Mouse (Mus musculus): ENCODE data around the gene Gpm6b. TPM values are rescaled to one million over a fixed set of nuclear protein-coding genes. Genes with fewer than 3 reads are reported as not detected.

Gene Gpm6b
- polyA plus RNA-seq, 1 experiment from 2014 or later = 24.1 TPM

DNA sequence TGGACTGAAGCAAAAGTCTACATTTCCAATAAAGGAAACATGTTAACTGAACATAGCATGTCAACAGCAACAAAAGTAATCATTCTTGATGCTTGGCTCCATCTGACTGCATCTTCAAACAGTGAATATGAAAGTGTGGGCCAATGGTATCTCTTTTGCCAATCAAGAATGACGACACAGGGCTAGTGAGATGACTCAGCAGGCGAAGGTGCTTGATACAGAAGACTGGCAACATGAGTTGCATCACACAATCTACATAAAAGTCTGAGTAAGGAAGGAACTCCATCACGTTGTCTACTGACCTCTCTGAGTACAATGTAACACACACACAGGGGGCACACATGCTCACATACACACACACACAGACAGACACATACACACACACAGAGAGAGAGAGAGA is 9.0 kb upstream of the Gpm6b start:
- 0 out of 2 replicates have a peak, but pooled peaks cover 2% of the 10 kb centered on the region for H3K27me3 ChIP-seq (ENCODE audit: control insufficient read depth, insufficient read depth, low read length)
- no peak for ATAC-seq (ENCODE audit: low FRiP score, low TSS enrichment)
- no peaks in the 10 kb centered on the region for H3K4me1 ChIP-seq (ENCODE audit: control insufficient read depth, insufficient read depth, low read length)
- H3K9ac ChIP-seq (ENCODE audit: low read depth, low read length) = no peak overlapping the region
- no peak overlapping the region for H3K4me3 ChIP-seq (ENCODE audit: low read length)
- no peak overlapping the region for H3K27ac ChIP-seq (ENCODE audit: low read depth, low read length)
- no peak overlapping the region for H3K4me2 ChIP-seq (replicated peaks; ENCODE audit: low read depth, low read length)
- WGBS = 80% methylated on average over 3 of the region's 3 CpGs
- no peaks in the 10 kb centered on the region for H3K9me3 ChIP-seq (ENCODE audit: control insufficient read depth, low read length)
- no peaks in the 10 kb centered on the region for H3K36me3 ChIP-seq (ENCODE audit: control insufficient read depth, insufficient read depth, low read length)

DNA sequence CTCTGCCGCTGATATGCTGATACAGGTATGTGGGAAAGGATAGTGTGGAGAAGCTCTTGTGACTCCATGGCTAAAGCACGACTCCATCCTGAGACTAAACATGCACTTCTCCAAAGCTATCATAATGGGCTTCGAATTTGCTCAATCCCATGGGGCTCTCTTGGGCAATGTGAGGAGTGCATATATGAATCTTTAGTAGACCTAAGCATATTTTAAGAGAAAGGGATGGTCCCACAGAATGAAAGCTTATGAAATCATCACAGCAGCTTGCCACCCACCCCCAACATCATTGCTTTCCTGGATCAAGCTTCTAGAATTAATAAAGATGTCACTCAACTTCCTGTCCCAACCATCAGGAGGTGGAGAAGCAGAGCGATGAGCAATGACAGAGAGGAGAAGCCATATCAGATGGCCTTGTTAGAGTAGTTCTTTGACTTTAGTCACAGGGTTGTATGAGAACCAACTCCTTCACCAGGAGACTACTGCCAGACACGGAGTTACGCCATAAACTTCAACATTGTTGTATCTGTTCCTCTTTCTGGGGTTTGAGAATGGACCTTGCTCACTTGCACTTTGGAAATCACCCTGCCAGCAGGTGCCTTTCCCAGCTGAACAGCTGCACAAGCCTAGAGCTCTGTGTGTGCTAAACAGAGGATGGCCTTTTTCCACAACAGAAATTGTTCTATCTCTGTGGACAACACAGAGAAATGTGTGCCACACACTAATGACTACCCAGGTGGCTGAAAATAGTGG is 8.0 kb upstream of the Gpm6b start:
- no peaks in the 10 kb centered on the region for H3K36me3 ChIP-seq (ENCODE audit: control insufficient read depth, insufficient read depth, low read length)
- no peak overlapping the region for H3K9ac ChIP-seq (ENCODE audit: low read depth, low read length)
- WGBS = 89% methylated on average over 6 of the region's 6 CpGs
- no peaks in the 10 kb centered on the region for H3K4me1 ChIP-seq (ENCODE audit: control insufficient read depth, insufficient read depth, low read length)
- H3K27me3 ChIP-seq (ENCODE audit: control insufficient read depth, insufficient read depth, low read length) = peaks cover 2% of the 10 kb centered on the region; the same call in 1 of the 2 replicates
- no peaks in the 10 kb centered on the region for H3K9me3 ChIP-seq (ENCODE audit: control insufficient read depth, low read length)
- no peak overlapping the region for H3K27ac ChIP-seq (ENCODE audit: low read depth, low read length)
- no peak overlapping the region for H3K4me3 ChIP-seq (ENCODE audit: low read length)
- H3K4me2 ChIP-seq (replicated peaks; ENCODE audit: low read depth, low read length) = no peak overlapping the region
- no peak for ATAC-seq (ENCODE audit: low FRiP score, low TSS enrichment)

DNA sequence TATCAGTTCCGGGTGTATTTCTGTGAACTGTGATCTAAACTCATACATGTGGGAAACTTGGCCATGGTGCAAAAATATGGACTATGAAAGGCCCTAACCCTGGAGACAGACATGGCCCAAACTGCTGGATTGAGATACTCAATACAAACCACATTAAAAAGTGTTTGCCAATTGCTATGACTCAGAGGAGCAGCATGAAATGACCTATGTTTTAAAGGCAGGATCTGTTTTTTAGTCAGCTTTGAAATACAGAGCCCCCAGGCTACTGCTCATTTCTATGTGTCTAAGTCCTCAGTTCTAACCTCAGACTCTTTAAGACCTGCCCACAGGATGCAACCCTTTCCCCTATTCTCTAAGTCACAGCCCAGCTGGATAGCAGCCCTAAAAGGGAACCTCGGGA is 2.6 kb upstream of the Gpm6b start:
- 54% methylated on average over 2 of the region's 2 CpGs for WGBS
- peaks cover 3% of the 10 kb centered on the region; the same call in 1 of the 2 replicates for H3K27me3 ChIP-seq (ENCODE audit: control insufficient read depth, insufficient read depth, low read length)
- ATAC-seq (ENCODE audit: low FRiP score, low TSS enrichment) = no peak

DNA sequence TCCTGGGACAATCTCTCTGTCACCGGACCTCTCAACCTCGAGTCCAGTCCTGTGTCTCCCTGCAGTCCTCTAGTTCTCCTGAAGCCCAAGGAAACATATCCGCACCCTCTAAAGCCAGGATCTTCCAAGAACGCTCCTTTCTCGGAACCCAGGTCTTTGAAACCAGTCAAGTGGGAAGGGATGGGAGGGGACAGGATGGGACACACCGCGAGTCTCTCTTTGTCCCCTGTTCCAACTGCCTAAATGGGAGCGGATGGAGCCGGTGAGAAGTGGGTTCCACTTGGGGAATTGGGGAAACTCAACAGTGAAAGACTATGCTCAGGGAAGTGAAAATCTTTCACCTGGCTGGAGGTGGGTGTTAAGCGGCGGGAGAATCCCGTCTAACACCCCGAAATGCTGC is 809 bp downstream of the Gpm6b start:
- H3K27ac ChIP-seq (ENCODE audit: low read depth, low read length) = no peak overlapping the region
- H3K27me3 ChIP-seq (ENCODE audit: control insufficient read depth, insufficient read depth, low read length) = peaks cover 3% of the 10 kb centered on the region; the same call in 1 of the 2 replicates
- H3K36me3 ChIP-seq (ENCODE audit: control insufficient read depth, insufficient read depth, low read length) = no peaks in the 10 kb centered on the region
- H3K4me3 ChIP-seq (ENCODE audit: low read length) = peak overlapping the region; percentile 51
- peak overlapping the region; percentile 79 for H3K4me2 ChIP-seq (replicated peaks; ENCODE audit: low read depth, low read length)
- 25% methylated on average over 13 of the region's 13 CpGs for WGBS
- no peak; the same call in 1 of the 2 replicates for ATAC-seq (ENCODE audit: low FRiP score, low TSS enrichment)
- no peaks in the 10 kb centered on the region for H3K9me3 ChIP-seq (ENCODE audit: control insufficient read depth, low read length)
- H3K9ac ChIP-seq (ENCODE audit: low read depth, low read length) = peak overlapping the region; percentile 58; the same call in 1 of the 2 replicates
- no peaks in the 10 kb centered on the region for H3K4me1 ChIP-seq (ENCODE audit: control insufficient read depth, insufficient read depth, low read length)

More for the DNA sequence above, 2.6 kb upstream of the Gpm6b start:
- Histone ChIP-seq H3K27ac (ENCODE audit: low read depth, low read length) (no peak overlapping the region), H3K9ac (ENCODE audit: low read depth, low read length) (no peak overlapping the region), H3K36me3 (ENCODE audit: control insufficient read depth, insufficient read depth, low read length) (no peaks in the 10 kb centered on the region), H3K4me1 (ENCODE audit: control insufficient read depth, insufficient read depth, low read length) (no peaks in the 10 kb centered on the region), H3K4me2 (replicated peaks; ENCODE audit: low read depth, low read length) (no peak overlapping the region), H3K9me3 (ENCODE audit: control insufficient read depth, low read length) (no peaks in the 10 kb centered on the region), H3K4me3 (ENCODE audit: low read length) (no peak overlapping the region)

DNA sequence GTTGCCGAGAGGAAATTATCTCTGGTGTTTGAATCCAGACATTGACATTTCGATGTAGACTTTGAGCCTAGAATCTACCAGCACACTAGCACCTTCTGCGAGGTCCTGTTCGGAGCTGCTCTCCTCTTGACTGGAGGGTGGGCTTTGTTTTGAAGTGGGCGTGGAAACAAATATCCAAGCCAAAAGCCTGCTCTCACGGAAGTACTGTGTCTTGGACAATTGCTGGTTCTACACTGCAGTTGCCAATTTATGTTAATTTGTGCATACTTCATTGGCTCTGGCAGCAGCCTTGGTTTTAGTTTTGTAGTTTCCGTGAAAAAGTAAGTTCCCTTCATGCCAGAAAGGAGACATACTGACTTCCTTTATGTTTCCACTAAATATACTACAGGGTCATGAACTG is 2.0 kb downstream of the Gpm6b start:
- Histone ChIP-seq H3K27ac (ENCODE audit: low read depth, low read length) (no peak overlapping the region), H3K4me3 (ENCODE audit: low read length) (no peak overlapping the region), H3K27me3 (ENCODE audit: control insufficient read depth, insufficient read depth, low read length) (peaks cover 3% of the 10 kb centered on the region; the same call in 1 of the 2 replicates), H3K36me3 (ENCODE audit: control insufficient read depth, insufficient read depth, low read length) (no peaks in the 10 kb centered on the region), H3K9me3 (ENCODE audit: control insufficient read depth, low read length) (no peaks in the 10 kb centered on the region), H3K4me2 (replicated peaks; ENCODE audit: low read depth, low read length) (no peak overlapping the region), H3K4me1 (ENCODE audit: control insufficient read depth, insufficient read depth, low read length) (no peaks in the 10 kb centered on the region), H3K9ac (ENCODE audit: low read depth, low read length) (no peak overlapping the region)
- WGBS = 72% methylated on average over 7 of the region's 7 CpGs
- ATAC-seq (ENCODE audit: low FRiP score, low TSS enrichment) = no peak

DNA sequence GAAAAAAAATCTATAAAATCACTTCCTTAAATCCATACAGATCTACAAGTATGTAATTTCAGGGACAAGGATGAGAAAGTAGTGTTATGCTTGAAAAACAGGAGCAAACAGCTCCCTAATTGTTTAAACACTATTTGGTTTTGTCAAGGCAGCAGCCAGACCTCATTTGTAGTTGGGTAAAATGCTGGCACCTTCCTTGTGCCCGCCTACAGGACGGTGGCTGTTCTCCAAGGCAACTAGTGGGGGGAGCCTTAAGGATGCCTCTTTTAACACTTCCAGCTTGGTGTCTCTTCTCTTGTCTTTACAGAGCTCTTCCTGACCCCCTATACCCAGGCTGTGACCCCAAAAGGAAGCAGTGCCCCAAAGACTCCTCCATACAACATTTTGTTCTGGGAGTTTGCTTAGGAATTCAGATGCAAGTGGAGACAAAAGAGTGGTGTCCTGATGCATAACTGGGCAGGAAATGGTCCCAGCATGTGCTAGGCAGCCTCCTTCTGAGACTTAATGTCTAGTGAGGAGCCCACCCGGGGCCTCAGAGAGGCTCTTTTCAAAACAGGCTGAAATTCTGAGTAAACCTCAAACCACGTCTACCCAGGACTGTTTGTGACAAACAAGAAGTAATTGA is 4.7 kb downstream of the Gpm6b start:
- 68% methylated on average over 4 of the region's 4 CpGs for WGBS
- Histone ChIP-seq H3K9me3 (ENCODE audit: control insufficient read depth, low read length) (no peaks in the 10 kb centered on the region), H3K27me3 (ENCODE audit: control insufficient read depth, insufficient read depth, low read length) (peaks cover 4% of the 10 kb centered on the region; the same call in 1 of the 2 replicates), H3K27ac (ENCODE audit: low read depth, low read length) (no peak overlapping the region), H3K4me1 (ENCODE audit: control insufficient read depth, insufficient read depth, low read length) (no peaks in the 10 kb centered on the region), H3K4me3 (ENCODE audit: low read length) (no peak overlapping the region), H3K4me2 (replicated peaks; ENCODE audit: low read depth, low read length) (no peak overlapping the region), H3K9ac (ENCODE audit: low read depth, low read length) (no peak overlapping the region), H3K36me3 (ENCODE audit: control insufficient read depth, insufficient read depth, low read length) (no peaks in the 10 kb centered on the region)
- ATAC-seq (ENCODE audit: low FRiP score, low TSS enrichment) = no peak

DNA sequence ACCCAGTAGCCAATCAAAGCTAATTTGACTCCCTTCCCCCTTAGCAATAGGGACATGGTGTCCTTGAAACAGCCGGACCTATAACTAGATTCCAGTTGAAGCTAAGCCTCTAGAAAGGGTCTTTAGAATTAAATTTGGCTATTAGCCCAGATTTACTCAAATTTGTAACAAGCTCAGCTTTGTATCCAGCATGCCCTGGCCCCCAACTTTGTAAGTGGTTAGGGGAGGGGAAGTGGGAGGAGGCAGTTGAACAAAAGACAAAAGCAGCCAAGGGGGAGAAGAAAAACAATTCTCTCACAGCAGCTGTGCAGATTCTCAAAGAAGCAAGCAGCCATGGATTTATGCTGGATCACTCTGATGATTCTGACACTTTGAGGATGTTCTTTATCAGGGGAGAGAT is 32.8 kb downstream of the Gpm6b start:
- H3K27me3 ChIP-seq (ENCODE audit: control insufficient read depth, insufficient read depth, low read length) = no peaks in the 10 kb centered on the region
- no peak overlapping the region for H3K27ac ChIP-seq (ENCODE audit: low read depth, low read length)
- H3K36me3 ChIP-seq (ENCODE audit: control insufficient read depth, insufficient read depth, low read length) = no peaks in the 10 kb centered on the region
- H3K4me2 ChIP-seq (replicated peaks; ENCODE audit: low read depth, low read length) = no peak overlapping the region
- no peaks in the 10 kb centered on the region for H3K4me1 ChIP-seq (ENCODE audit: control insufficient read depth, insufficient read depth, low read length)
- no peaks in the 10 kb centered on the region for H3K9me3 ChIP-seq (ENCODE audit: control insufficient read depth, low read length)
- H3K9ac ChIP-seq (ENCODE audit: low read depth, low read length) = no peak overlapping the region
- WGBS = 48% methylated on average over 1 of the region's 1 CpGs
- H3K4me3 ChIP-seq (ENCODE audit: low read length) = no peak overlapping the region
- ATAC-seq (ENCODE audit: low FRiP score, low TSS enrichment) = peak; percentile 49; the same call in 1 of the 2 replicates

DNA sequence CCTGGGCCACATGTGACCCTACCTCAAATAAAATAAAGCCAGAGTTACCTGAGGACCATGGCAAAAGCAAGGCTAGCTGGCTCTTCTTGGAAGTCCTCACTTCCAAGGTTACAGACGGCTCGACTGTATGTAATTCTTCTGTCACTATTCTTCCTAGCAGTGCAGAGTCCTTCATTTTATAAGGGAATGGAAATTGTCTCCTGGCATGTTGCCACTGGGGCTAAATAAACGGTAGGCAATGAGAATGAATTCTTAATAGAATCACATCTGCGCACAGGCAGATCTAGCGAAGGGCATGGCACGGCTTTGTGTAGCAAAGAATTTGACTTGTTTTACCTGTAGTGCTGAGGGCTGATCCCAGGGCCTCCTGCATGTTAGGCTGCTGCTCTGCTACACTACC is 33.9 kb downstream of the Gpm6b start:
- Histone ChIP-seq H3K36me3 (ENCODE audit: control insufficient read depth, insufficient read depth, low read length) (no peaks in the 10 kb centered on the region), H3K27me3 (ENCODE audit: control insufficient read depth, insufficient read depth, low read length) (no peaks in the 10 kb centered on the region), H3K9ac (ENCODE audit: low read depth, low read length) (no peak overlapping the region), H3K4me1 (ENCODE audit: control insufficient read depth, insufficient read depth, low read length) (no peaks in the 10 kb centered on the region), H3K9me3 (ENCODE audit: control insufficient read depth, low read length) (no peaks in the 10 kb centered on the region), H3K4me3 (ENCODE audit: low read length) (no peak overlapping the region), H3K27ac (ENCODE audit: low read depth, low read length) (no peak overlapping the region), H3K4me2 (replicated peaks; ENCODE audit: low read depth, low read length) (no peak overlapping the region)
- ATAC-seq (ENCODE audit: low FRiP score, low TSS enrichment) = no peak
- 87% methylated on average over 6 of the region's 6 CpGs for WGBS

DNA sequence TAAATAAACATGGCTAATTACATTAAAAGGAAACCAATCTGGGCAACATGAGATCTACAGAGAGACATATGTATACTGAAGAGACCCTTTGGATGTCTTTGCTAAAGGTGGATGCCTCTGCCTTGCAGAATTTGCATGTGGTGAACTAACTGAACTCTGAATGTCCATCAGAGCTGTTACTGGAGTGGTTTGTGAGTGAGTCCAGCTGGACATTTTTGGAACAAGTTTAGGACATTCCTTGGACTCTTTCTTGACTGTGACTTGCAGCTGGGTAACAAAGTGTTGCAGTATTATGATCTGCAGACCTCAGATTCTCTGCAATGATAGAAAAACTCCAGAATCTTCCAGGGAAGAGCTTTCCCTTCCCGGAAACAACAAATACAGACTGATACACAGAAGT is 41.1 kb downstream of the Gpm6b start:
- H3K27ac ChIP-seq (ENCODE audit: low read depth, low read length) = no peak overlapping the region
- no peak overlapping the region for H3K9ac ChIP-seq (ENCODE audit: low read depth, low read length)
- 86% methylated on average over 1 of the region's 1 CpGs for WGBS
- ATAC-seq (ENCODE audit: low FRiP score, low TSS enrichment) = no peak
- H3K4me2 ChIP-seq (replicated peaks; ENCODE audit: low read depth, low read length) = no peak overlapping the region
- no peaks in the 10 kb centered on the region; the same call in 1 of the 2 replicates for H3K27me3 ChIP-seq (ENCODE audit: control insufficient read depth, insufficient read depth, low read length)
- H3K4me3 ChIP-seq (ENCODE audit: low read length) = no peak overlapping the region
- H3K4me1 ChIP-seq (ENCODE audit: control insufficient read depth, insufficient read depth, low read length) = no peaks in the 10 kb centered on the region
- H3K9me3 ChIP-seq (ENCODE audit: control insufficient read depth, low read length) = no peaks in the 10 kb centered on the region
- no peaks in the 10 kb centered on the region for H3K36me3 ChIP-seq (ENCODE audit: control insufficient read depth, insufficient read depth, low read length)
